Mouse (Mus musculus): ENCODE measurements around the gene Rxfp4. TPM values are rescaled to one million over a fixed set of nuclear protein-coding genes. Genes with fewer than 3 reads are reported as not detected.
A peak's percentile ranks its signal among the peaks of the same experiment; 100 is the strongest.

Rxfp4 gene
- polyA plus RNA-seq, 1 experiment = 0.05 TPM

GRCm38 (mm10) chr3:88695545-88695944 is 42.6 kb upstream of the Rxfp4 start:
- H3K36me3 ChIP-seq (ENCODE audit: control insufficient read depth, insufficient read depth) = peaks cover 91% of the 10 kb centered on the region
- peaks cover 14% of the 10 kb centered on the region for H3K79me3 ChIP-seq (ENCODE audit: low read depth)
- TF ChIP-seq FOSL1 (IDR thresholded peaks at IDR 0.05; ENCODE audit: insufficient read depth, low read length, poor library complexity, severe bottlenecking) (no peak), MYOD1 (IDR thresholded peaks at IDR 0.05; ENCODE audit: control insufficient read depth, insufficient read length, low read depth) (no peak), CEBPB (IDR thresholded peaks at IDR 0.05; ENCODE audit: low read depth) (no peak), MAX (IDR thresholded peaks at IDR 0.05) (no peak), CTCF (IDR thresholded peaks at IDR 0.05; ENCODE audit: control insufficient read depth, insufficient read depth, insufficient read length) (no peak)
- no peaks in the 10 kb centered on the region for H3K27me3 ChIP-seq (ENCODE audit: control insufficient read depth, insufficient read depth, insufficient read length)
- no peak overlapping the region for H3ac ChIP-seq (ENCODE audit: control insufficient read depth, insufficient read length, low read depth)
- H3K79me2 ChIP-seq (ENCODE audit: control insufficient read depth, insufficient read depth) = peaks cover 24% of the 10 kb centered on the region
- no peak overlapping the region for H3K4me3 ChIP-seq (ENCODE audit: insufficient read depth, poor library complexity, severe bottlenecking)

- Histone ChIP-seq H3K79me2 (ENCODE audit: control insufficient read depth, insufficient read depth) (peaks cover 65% of the 10 kb centered on the region), H3K27me3 (ENCODE audit: control insufficient read depth, insufficient read depth, insufficient read length) (no peaks in the 10 kb centered on the region), H3K36me3 (ENCODE audit: control insufficient read depth, insufficient read depth) (peaks cover 63% of the 10 kb centered on the region), H3K4me3 (ENCODE audit: insufficient read depth, poor library complexity, severe bottlenecking) (no peak overlapping the region), H3ac (ENCODE audit: control insufficient read depth, insufficient read length, low read depth) (no peak overlapping the region), H3K79me3 (ENCODE audit: low read depth) (peaks cover 55% of the 10 kb centered on the region)
- TF ChIP-seq CTCF (IDR thresholded peaks at IDR 0.05; ENCODE audit: control insufficient read depth, insufficient read depth, insufficient read length) = no peak
- no peak for TF ChIP-seq CEBPB (IDR thresholded peaks at IDR 0.05; ENCODE audit: low read depth)
- TF ChIP-seq MYOD1 (IDR thresholded peaks at IDR 0.05; ENCODE audit: control insufficient read depth, insufficient read length, low read depth) = no peak
- TF ChIP-seq USF1 (IDR thresholded peaks at IDR 0.05; ENCODE audit: low read depth) = no peak
- TF ChIP-seq FOSL1 (IDR thresholded peaks at IDR 0.05; ENCODE audit: insufficient read depth, low read length, poor library complexity, severe bottlenecking) = no peak
Measured at GRCm38 (mm10) chr3:88689079-88689478, 36.1 kb upstream of the Rxfp4 start.

GRCm38 (mm10) chr3:88686734-88687611 is 34.0 kb upstream of the Rxfp4 start:
- H3K36me3 ChIP-seq (ENCODE audit: control insufficient read depth, insufficient read depth) = peaks cover 47% of the 10 kb centered on the region
- H3K79me2 ChIP-seq (ENCODE audit: control insufficient read depth, insufficient read depth) = peaks cover 57% of the 10 kb centered on the region
- H3K27me3 ChIP-seq (ENCODE audit: control insufficient read depth, insufficient read depth, insufficient read length) = no peaks in the 10 kb centered on the region
- H3ac ChIP-seq (ENCODE audit: control insufficient read depth, insufficient read length, low read depth) = peak overlapping the region; percentile 98
- TF ChIP-seq CEBPB (IDR thresholded peaks at IDR 0.05; ENCODE audit: low read depth) (no peak), CTCF (IDR thresholded peaks at IDR 0.05; ENCODE audit: control insufficient read depth, insufficient read depth, insufficient read length) (no peak), MAX (IDR thresholded peaks at IDR 0.05) (no peak), FOSL1 (IDR thresholded peaks at IDR 0.05; ENCODE audit: insufficient read depth, low read length, poor library complexity, severe bottlenecking) (no peak), MYOD1 (IDR thresholded peaks at IDR 0.05; ENCODE audit: control insufficient read depth, insufficient read length, low read depth) (no peak), MYOG (IDR thresholded peaks at IDR 0.05; ENCODE audit: control insufficient read depth, extremely low read depth, insufficient read length) (no peak), USF1 (IDR thresholded peaks at IDR 0.05; ENCODE audit: low read depth) (no peak)
- peaks cover 53% of the 10 kb centered on the region for H3K79me3 ChIP-seq (ENCODE audit: low read depth)
- H3K4me3 ChIP-seq (ENCODE audit: insufficient read depth, poor library complexity, severe bottlenecking) = peak overlapping the region; percentile 89

GRCm38 (mm10) chr3:88685958-88686451 is 33.1 kb upstream of the Rxfp4 start:
- Histone ChIP-seq H3K36me3 (ENCODE audit: control insufficient read depth, insufficient read depth) (peaks cover 39% of the 10 kb centered on the region), H3K79me3 (ENCODE audit: low read depth) (peaks cover 51% of the 10 kb centered on the region), H3K79me2 (ENCODE audit: control insufficient read depth, insufficient read depth) (peaks cover 55% of the 10 kb centered on the region), H3K4me3 (ENCODE audit: insufficient read depth, poor library complexity, severe bottlenecking) (peak overlapping the region; percentile 89), H3K27me3 (ENCODE audit: control insufficient read depth, insufficient read depth, insufficient read length) (no peaks in the 10 kb centered on the region), H3ac (ENCODE audit: control insufficient read depth, insufficient read length, low read depth) (peak overlapping the region; percentile 98)
- no peak for TF ChIP-seq CEBPB (IDR thresholded peaks at IDR 0.05; ENCODE audit: low read depth)
- TF ChIP-seq MAX (IDR thresholded peaks at IDR 0.05) = no peak
- TF ChIP-seq MYOG (IDR thresholded peaks at IDR 0.05; ENCODE audit: control insufficient read depth, extremely low read depth, insufficient read length) = no peak
- no peak for TF ChIP-seq MYOD1 (IDR thresholded peaks at IDR 0.05; ENCODE audit: control insufficient read depth, insufficient read length, low read depth)
- no peak for TF ChIP-seq CTCF (IDR thresholded peaks at IDR 0.05; ENCODE audit: control insufficient read depth, insufficient read depth, insufficient read length)
- no peak for TF ChIP-seq FOSL1 (IDR thresholded peaks at IDR 0.05; ENCODE audit: insufficient read depth, low read length, poor library complexity, severe bottlenecking)

GRCm38 (mm10) chr3:88684980-88685941 is 32.3 kb upstream of the Rxfp4 start, which contains the start of gene Khdc4:
Gene Khdc4, plus strand, starts transcription at chr3:88685803.
- peaks cover 32% of the 10 kb centered on the region for H3K36me3 ChIP-seq (ENCODE audit: control insufficient read depth, insufficient read depth)
- H3K79me3 ChIP-seq (ENCODE audit: low read depth) = peaks cover 46% of the 10 kb centered on the region
- no peak for TF ChIP-seq FOSL1 (IDR thresholded peaks at IDR 0.05; ENCODE audit: insufficient read depth, low read length, poor library complexity, severe bottlenecking)
- peak; percentile 43 for TF ChIP-seq MAX (IDR thresholded peaks at IDR 0.05)
- H3K27me3 ChIP-seq (ENCODE audit: control insufficient read depth, insufficient read depth, insufficient read length) = no peaks in the 10 kb centered on the region
- H3K79me2 ChIP-seq (ENCODE audit: control insufficient read depth, insufficient read depth) = peaks cover 47% of the 10 kb centered on the region
- peak within 1 kb of the TSS; percentile 98 for H3ac ChIP-seq (ENCODE audit: control insufficient read depth, insufficient read length, low read depth)
- H3K4me3 ChIP-seq (ENCODE audit: insufficient read depth, poor library complexity, severe bottlenecking) = peak within 1 kb of the TSS; percentile 89
